Comparison of ENCODE assay signal across 8 mouse cellular contexts in genomic region chr17:16952146-16952545, GRCm38 (mm10).
DNase-seq lines count a peak whose midpoint lies in the region; ATAC-seq and TF ChIP-seq lines count a peak whose summit lies in the region.
"Not testable (repeated sequence)": the region's sequence is repeated elsewhere in the genome, so short reads cannot be mapped to it uniquely, and the experiment has no call there.

No protein-coding gene starts in this region.

- ATAC-seq in embryonic facial prominence, embryonic 13.5 days (ENCODE audit: insufficient number of reproducible peaks, insufficient read depth, low FRiP score, low TSS enrichment, low read depth); forebrain, embryonic 16.5 days; kidney, embryonic 14.5 days (ENCODE audit: low FRiP score, low TSS enrichment); liver, embryonic 12.5 days; neural tube, embryonic 14.5 days (ENCODE audit: low read depth): not testable (repeated sequence)
- peak; percentile 4 to 29; a peak in 1 of 4 replicates for ATAC-seq in hematopoietic stem cell, adult 5-6 weeks (replicated peaks in 1 of 2; ENCODE audit: insufficient read depth in 1 of 2, low FRiP score in 2 of 2, low TSS enrichment in 1 of 2, low read depth in 1 of 2, poor library complexity in 2 of 2, severe bottlenecking in 2 of 2)
- peak; percentile 56 for ATAC-seq in megakaryocyte progenitor cell, adult 5-6 weeks (replicated peaks; ENCODE audit: poor library complexity)

- peak overlapping the region in 2 of 3 experiments; percentile 43 to 66 for H3K4me3 ChIP-seq in CH12.LX (replicated peaks in 1 of 3; ENCODE audit: low read depth in 2 of 3, low read length in 2 of 3, poor library complexity in 1 of 3)
- H3K4me3 ChIP-seq in embryonic facial prominence, embryonic 13.5 days = peak overlapping the region; percentile 50
- peak overlapping the region; percentile 16; the same call in 1 of the 2 replicates for H3K4me3 ChIP-seq in forebrain, embryonic 16.5 days (replicated peaks; ENCODE audit: low read length)
- H3K4me3 ChIP-seq in kidney, embryonic 14.5 days (ENCODE audit: low read length) = peak overlapping the region; percentile 47
- H3K4me3 ChIP-seq in liver, embryonic 12.5 days = peak overlapping the region; percentile 62
- H3K4me3 ChIP-seq in neural tube, embryonic 14.5 days (ENCODE audit: low read depth, low read length) = peak overlapping the region; percentile 42; the same call in 1 of the 2 replicates

- DNase-seq in CH12.LX (ENCODE audit: extremely low read depth) = not testable (repeated sequence)

- not testable (repeated sequence) for H3K36me3 ChIP-seq in CH12.LX (replicated peaks in 1 of 2; ENCODE audit: control insufficient read depth in 1 of 2, insufficient read depth in 1 of 2, low read length in 1 of 2); embryonic facial prominence, embryonic 13.5 days; forebrain, embryonic 16.5 days (ENCODE audit: control insufficient read depth, insufficient read depth); kidney, embryonic 14.5 days (ENCODE audit: control insufficient read depth, insufficient read depth, low read length); liver, embryonic 12.5 days; neural tube, embryonic 14.5 days (ENCODE audit: control insufficient read depth, insufficient read depth, low read length)

- not testable (repeated sequence) for H3K27ac ChIP-seq in CH12.LX (ENCODE audit: insufficient read depth, low read depth); embryonic facial prominence, embryonic 13.5 days; forebrain, embryonic 16.5 days (ENCODE audit: low read length); kidney, embryonic 14.5 days (ENCODE audit: low read depth, low read length); liver, embryonic 12.5 days; neural tube, embryonic 14.5 days (ENCODE audit: low read depth, low read length)

- H3K4me2 ChIP-seq in CH12.LX (ENCODE audit: insufficient read depth, low read depth, poor library complexity, severe bottlenecking) = peak overlapping the region; percentile 87
- H3K4me2 ChIP-seq in embryonic facial prominence, embryonic 13.5 days = peak overlapping the region; percentile 52
- H3K4me2 ChIP-seq in forebrain, embryonic 16.5 days (ENCODE audit: low read length) = peak overlapping the region; percentile 46
- peak overlapping the region; percentile 34 for H3K4me2 ChIP-seq in kidney, embryonic 14.5 days (replicated peaks; ENCODE audit: low read depth, low read length)
- H3K4me2 ChIP-seq in liver, embryonic 12.5 days = peak overlapping the region; percentile 65
- H3K4me2 ChIP-seq in neural tube, embryonic 14.5 days (ENCODE audit: low read depth, low read length) = peak overlapping the region; percentile 26; the same call in 1 of the 2 replicates

- H3K9ac ChIP-seq in CH12.LX (ENCODE audit: insufficient read depth, low read depth); embryonic facial prominence, embryonic 13.5 days; forebrain, embryonic 16.5 days (replicated peaks; ENCODE audit: low read depth, low read length); neural tube, embryonic 14.5 days (replicated peaks; ENCODE audit: low read depth, low read length): not testable (repeated sequence)
- H3K9ac ChIP-seq in kidney, embryonic 14.5 days (ENCODE audit: low read depth, low read length) = 0 out of 2 replicates have a peak overlapping the region, but pooled peaks have one; percentile 7
- peak overlapping the region; percentile 61; the same call in 1 of the 2 replicates for H3K9ac ChIP-seq in liver, embryonic 12.5 days

- H3K9me3 ChIP-seq in CH12.LX (replicated peaks; ENCODE audit: low read length); embryonic facial prominence, embryonic 13.5 days; forebrain, embryonic 16.5 days (ENCODE audit: control insufficient read depth, low read length); kidney, embryonic 14.5 days (ENCODE audit: control insufficient read depth, low read length); liver, embryonic 12.5 days (replicated peaks); neural tube, embryonic 14.5 days (ENCODE audit: control insufficient read depth, low read length): not testable (repeated sequence)

- dilution Hi-C loops in CH12.LX (cut with MboI; ENCODE audit: extremely low pct_ligation_motif_present, extremely low pct_unique_long_range_greater_than_20kb, low sequenced_read_pairs) = not testable (repeated sequence)

- not testable (repeated sequence) for TF ChIP-seq EP300 in CH12.LX (IDR thresholded peaks at IDR 0.05; ENCODE audit: low read length)

- TF ChIP-seq CTCF in CH12.LX (conservative IDR thresholded peaks at IDR 0.05 in 1 of 2, IDR thresholded peaks at IDR 0.05 in 1 of 2; ENCODE audit: low read depth in 2 of 2, low read length in 2 of 2) = not testable (repeated sequence)

- not testable (repeated sequence) for H3K4me1 ChIP-seq in CH12.LX (ENCODE audit: control insufficient read depth in 1 of 2, insufficient read depth in 2 of 2); embryonic facial prominence, embryonic 13.5 days; forebrain, embryonic 16.5 days (replicated peaks; ENCODE audit: control insufficient read depth, insufficient read depth, low read length); kidney, embryonic 14.5 days (ENCODE audit: control insufficient read depth, insufficient read depth, low read length); liver, embryonic 12.5 days; neural tube, embryonic 14.5 days (ENCODE audit: control insufficient read depth, insufficient read depth, low read length)

- 36% methylated on average over 2 of the region's 2 CpGs for WGBS in embryonic facial prominence, embryonic 13.5 days
- WGBS in forebrain, embryonic 16.5 days = 30% methylated on average over 2 of the region's 2 CpGs
- 34% methylated on average over 2 of the region's 2 CpGs for WGBS in kidney, embryonic 14.5 days
- 6% methylated on average over 2 of the region's 2 CpGs for WGBS in liver, embryonic 12.5 days (ENCODE audit: insufficient replicate concordance)
- 33% methylated on average over 2 of the region's 2 CpGs for WGBS in neural tube, embryonic 14.5 days

- TF ChIP-seq POLR2A in CH12.LX (IDR thresholded peaks at IDR 0.05; ENCODE audit: low read depth, low read length) = not testable (repeated sequence)

- not testable (repeated sequence) for H3K27me3 ChIP-seq in CH12.LX (replicated peaks); embryonic facial prominence, embryonic 13.5 days; forebrain, embryonic 16.5 days (replicated peaks; ENCODE audit: control insufficient read depth, insufficient read depth, low read length); kidney, embryonic 14.5 days (ENCODE audit: control insufficient read depth, insufficient read depth, low read length); liver, embryonic 12.5 days (replicated peaks); neural tube, embryonic 14.5 days (ENCODE audit: control insufficient read depth, insufficient read depth, low read length)

- not testable (repeated sequence) for TF ChIP-seq RAD21 in CH12.LX (IDR thresholded peaks at IDR 0.05; ENCODE audit: low read depth, low read length)

- in situ Hi-C loops in CH12.LX (cut with MboI; ENCODE audit: low pct_ligation_motif_present, low pct_unique_long_range_greater_than_20kb, low sequenced_read_pairs) = not testable (repeated sequence)

- H3K79me2 ChIP-seq in CH12.LX (replicated peaks; ENCODE audit: control insufficient read depth, extremely low read depth, insufficient read depth, poor library complexity, severe bottlenecking) = peaks cover 10% of the 10 kb centered on the region; the same call in 1 of the 2 replicates

Comparison
In these comparisons a context has a peak if more than half of its experiments do, and no peak if none do; other contexts are left out.
1. H3K4me2 ChIP-seq: peak in every context shown above with its lines; median percentile 87 in CH12.LX; 65 in liver, embryonic 12.5 days; 52 in embryonic facial prominence, embryonic 13.5 days; 46 in forebrain, embryonic 16.5 days; 34 in kidney, embryonic 14.5 days; 26 in neural tube, embryonic 14.5 days.